Mouse (Mus musculus): ENCODE results near the gene Gdf7. TPM values are rescaled to one million over a fixed set of nuclear protein-coding genes. Genes with fewer than 3 reads are reported as not detected.
A peak's percentile ranks its signal among the peaks of the same experiment; 100 is the strongest.

Gdf7 gene
- polyA plus RNA-seq, 1 experiment from 2014 or later, result not detected

DNA sequence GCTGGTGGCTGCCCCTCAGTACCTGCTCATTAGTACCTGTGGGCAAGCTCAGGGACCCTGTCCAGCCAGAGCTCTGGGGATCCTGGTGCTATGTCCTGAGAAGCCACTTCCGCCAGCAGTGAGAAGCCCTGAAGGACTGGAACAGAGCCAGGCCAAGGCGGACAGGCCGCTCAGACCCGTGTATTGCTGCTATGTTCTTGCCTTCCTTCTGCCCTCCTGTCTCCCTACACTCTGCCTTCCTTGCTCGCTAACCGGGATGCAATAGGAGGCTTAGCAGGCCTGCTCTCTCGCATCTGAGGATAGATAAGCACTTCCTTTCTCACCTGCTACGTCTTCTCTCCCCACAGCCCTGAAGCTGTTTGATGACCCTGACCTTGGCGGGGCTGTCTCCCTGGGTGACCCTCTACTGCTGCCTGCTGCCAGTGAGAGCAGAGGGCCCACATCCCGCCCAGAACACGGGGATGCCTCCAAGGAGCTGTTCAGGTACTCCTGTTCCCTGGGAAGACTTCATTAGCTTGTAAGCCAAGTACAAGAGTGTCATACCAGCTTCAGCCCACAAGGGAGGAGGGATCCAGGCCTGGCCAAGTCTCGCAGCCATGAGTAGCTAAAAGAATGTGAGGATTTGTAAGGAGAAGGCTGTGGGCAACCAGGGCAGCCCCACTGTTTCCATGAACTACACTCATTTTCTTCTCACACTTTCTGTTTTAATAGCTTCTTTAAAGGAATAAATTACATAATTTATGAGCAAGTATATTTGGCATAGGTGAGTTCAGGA, 35.7 kb upstream of the Gdf7 start:
- ATAC-seq, result peak; percentile 37
- Histone ChIP-seq H3K4me3 (ENCODE audit: low read depth, low read length) (no peak overlapping the region), H3K9me3 (ENCODE audit: low read length) (no peaks in the 10 kb centered on the region), H3K4me2 (replicated peaks; ENCODE audit: low read depth, low read length) (no peak overlapping the region), H3K27ac (ENCODE audit: low read length) (peak overlapping the region; percentile 38), H3K36me3 (ENCODE audit: insufficient read depth, low read length) (peaks cover 9% of the 10 kb centered on the region; the same call in 1 of the 2 replicates), H3K4me1 (ENCODE audit: insufficient read depth, low read depth, low read length) (peaks cover 9% of the 10 kb centered on the region; the same call in 1 of the 2 replicates), H3K27me3 (replicated peaks; ENCODE audit: insufficient read depth, low read length) (no peaks in the 10 kb centered on the region), H3K9ac (replicated peaks; ENCODE audit: low read depth) (0 out of 2 replicates have a peak overlapping the region, but pooled peaks have one; percentile 12)
- peak; percentile 54 for DNase-seq (ENCODE audit: low spot score)
- peak; percentile 53 for TF ChIP-seq CTCF (IDR thresholded peaks at IDR 0.05)
- TF ChIP-seq EP300 (IDR thresholded peaks at IDR 0.05), result no peak
- 41% methylated on average over 12 of the region's 12 CpGs for WGBS

DNA sequence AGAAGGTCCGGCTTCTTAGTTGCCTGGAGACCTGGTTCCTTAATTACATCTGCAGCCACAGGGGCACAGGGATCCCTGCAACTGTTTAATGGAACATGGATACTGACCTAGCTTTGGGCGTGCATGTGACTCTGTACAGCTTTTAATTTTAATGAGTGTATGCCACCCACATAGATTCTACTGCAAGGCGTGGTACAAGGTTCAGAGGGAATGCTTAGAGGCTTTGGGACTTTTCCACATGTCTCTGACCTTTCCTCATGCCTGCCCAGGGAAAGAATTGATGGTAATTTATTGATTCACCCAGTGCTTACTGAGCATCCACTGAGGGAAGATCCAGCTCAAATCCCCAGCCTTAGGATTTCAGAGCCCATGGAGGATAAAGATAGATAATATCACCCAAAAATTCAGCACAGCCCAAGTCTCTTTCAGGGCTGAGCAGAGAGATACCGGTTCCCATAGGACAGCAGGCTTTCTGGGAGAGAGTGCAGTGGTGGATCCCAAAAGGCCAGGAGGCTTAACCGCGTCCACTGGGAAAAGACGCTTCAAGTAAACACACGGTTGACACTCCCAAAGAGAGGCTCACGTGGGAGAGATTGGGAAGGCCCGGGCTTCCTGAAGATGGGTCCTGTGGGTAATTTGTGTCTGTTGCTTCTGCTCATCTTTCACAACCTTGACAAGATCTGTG, 35.0 kb upstream of the Gdf7 start:
- ATAC-seq (no peak), DNase-seq (ENCODE audit: low spot score) (no peak)
- Histone ChIP-seq H3K27ac (ENCODE audit: low read length) (no peak overlapping the region), H3K36me3 (ENCODE audit: insufficient read depth, low read length) (peaks cover 3% of the 10 kb centered on the region; the same call in 1 of the 2 replicates), H3K4me1 (ENCODE audit: insufficient read depth, low read depth, low read length) (peaks cover 9% of the 10 kb centered on the region; the same call in 1 of the 2 replicates), H3K27me3 (replicated peaks; ENCODE audit: insufficient read depth, low read length) (no peaks in the 10 kb centered on the region), H3K4me3 (ENCODE audit: low read depth, low read length) (no peak overlapping the region), H3K9me3 (ENCODE audit: low read length) (no peaks in the 10 kb centered on the region), H3K4me2 (replicated peaks; ENCODE audit: low read depth, low read length) (no peak overlapping the region), H3K9ac (replicated peaks; ENCODE audit: low read depth) (no peak overlapping the region)
- 79% methylated on average over 10 of the region's 10 CpGs for WGBS
- TF ChIP-seq CTCF (IDR thresholded peaks at IDR 0.05), result no peak
- no peak for TF ChIP-seq EP300 (IDR thresholded peaks at IDR 0.05)

DNA sequence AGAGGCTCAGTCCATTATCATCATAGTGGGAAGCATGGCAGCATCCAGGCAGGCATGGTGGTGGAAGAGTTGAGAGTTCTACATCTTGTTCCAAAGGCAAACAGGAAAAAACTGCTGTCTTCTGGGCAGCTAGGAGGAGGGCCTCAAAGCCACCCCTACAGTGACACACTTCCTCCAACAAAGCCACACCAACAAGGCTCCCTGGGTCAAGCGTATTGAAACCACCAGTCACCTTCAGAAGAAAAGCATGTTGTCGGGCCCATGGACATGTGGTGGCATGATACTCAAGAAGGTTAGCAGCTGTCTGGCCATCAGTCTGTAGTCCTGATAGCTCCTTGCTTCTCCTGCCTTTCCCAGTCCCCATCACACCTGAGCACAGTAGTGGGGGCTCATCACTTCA, 33.7 kb upstream of the Gdf7 start:
- Histone ChIP-seq H3K4me2 (replicated peaks; ENCODE audit: low read depth, low read length) (no peak overlapping the region), H3K27me3 (replicated peaks; ENCODE audit: insufficient read depth, low read length) (no peaks in the 10 kb centered on the region), H3K4me3 (ENCODE audit: low read depth, low read length) (no peak overlapping the region), H3K9me3 (ENCODE audit: low read length) (no peaks in the 10 kb centered on the region), H3K9ac (replicated peaks; ENCODE audit: low read depth) (no peak overlapping the region), H3K36me3 (ENCODE audit: insufficient read depth, low read length) (0 out of 2 replicates have a peak, but pooled peaks cover 2% of the 10 kb centered on the region), H3K4me1 (ENCODE audit: insufficient read depth, low read depth, low read length) (peaks cover 9% of the 10 kb centered on the region; the same call in 1 of the 2 replicates), H3K27ac (ENCODE audit: low read length) (no peak overlapping the region)
- no peak for DNase-seq (ENCODE audit: low spot score)
- WGBS, result 81% methylated on average over 2 of the region's 2 CpGs
- TF ChIP-seq CTCF (IDR thresholded peaks at IDR 0.05), result no peak
- TF ChIP-seq EP300 (IDR thresholded peaks at IDR 0.05), result no peak
- ATAC-seq, result no peak

DNA sequence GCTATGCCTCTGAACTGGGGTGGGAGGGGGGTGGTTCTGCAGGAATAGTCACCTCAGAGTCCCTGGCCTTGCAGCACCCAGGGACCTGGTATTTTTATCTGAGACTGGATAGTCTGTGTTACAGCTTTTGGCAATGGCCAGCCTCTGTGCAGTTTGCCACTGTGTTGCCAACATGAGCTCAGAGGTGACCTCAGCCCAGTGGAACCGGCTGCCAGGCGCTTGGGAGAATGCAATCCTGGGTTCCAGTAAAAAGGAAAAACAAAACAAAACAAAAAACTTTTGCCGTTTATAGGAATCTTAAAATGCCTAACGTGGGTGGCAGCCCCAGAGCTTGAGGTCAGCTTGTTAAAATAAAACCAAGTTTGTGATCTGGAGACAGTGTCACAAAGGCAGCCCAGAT, 32.5 kb upstream of the Gdf7 start:
- H3K9ac ChIP-seq (replicated peaks; ENCODE audit: low read depth), result no peak overlapping the region

DNA sequence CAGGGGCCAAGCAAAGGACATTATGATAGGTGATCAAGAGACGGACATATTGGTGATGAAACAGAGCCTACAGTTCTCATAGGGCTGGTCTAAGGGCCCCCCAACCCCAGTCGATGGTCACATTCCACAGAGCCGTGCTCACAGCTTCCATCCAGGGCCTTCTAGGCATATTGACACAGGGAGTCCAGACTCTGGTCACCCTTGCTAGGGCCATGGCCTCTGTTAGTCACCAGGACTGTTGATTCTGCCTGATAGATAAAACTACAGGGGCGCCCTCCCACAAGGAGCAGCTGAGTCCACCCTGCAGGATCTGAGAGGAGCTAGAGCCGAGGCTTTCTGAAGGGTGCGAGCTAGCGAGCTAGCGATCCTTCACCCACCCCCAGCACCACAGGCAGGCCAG, 31.9 kb upstream of the Gdf7 start:
- no peaks in the 10 kb centered on the region for H3K27me3 ChIP-seq (replicated peaks; ENCODE audit: insufficient read depth, low read length)
- H3K4me1 ChIP-seq (ENCODE audit: insufficient read depth, low read depth, low read length), result peaks cover 9% of the 10 kb centered on the region; the same call in 1 of the 2 replicates
- no peak overlapping the region for H3K9ac ChIP-seq (replicated peaks; ENCODE audit: low read depth)
- TF ChIP-seq CTCF (IDR thresholded peaks at IDR 0.05), result no peak
- TF ChIP-seq EP300 (IDR thresholded peaks at IDR 0.05), result no peak
- no peaks in the 10 kb centered on the region for H3K9me3 ChIP-seq (ENCODE audit: low read length)
- 73% methylated on average over 8 of the region's 8 CpGs for WGBS
- no peak overlapping the region for H3K4me2 ChIP-seq (replicated peaks; ENCODE audit: low read depth, low read length)
- H3K27ac ChIP-seq (ENCODE audit: low read length), result no peak overlapping the region
- no peak overlapping the region for H3K4me3 ChIP-seq (ENCODE audit: low read depth, low read length)
- 0 out of 2 replicates have a peak, but pooled peaks cover 8% of the 10 kb centered on the region for H3K36me3 ChIP-seq (ENCODE audit: insufficient read depth, low read length)
- no peak for ATAC-seq
- no peak for DNase-seq (ENCODE audit: low spot score)

More for the DNA sequence above, 32.5 kb upstream of the Gdf7 start:
- no peaks in the 10 kb centered on the region for H3K9me3 ChIP-seq (ENCODE audit: low read length)
- 66% methylated on average over 4 of the region's 4 CpGs for WGBS
- TF ChIP-seq EP300 (IDR thresholded peaks at IDR 0.05) (no peak), CTCF (IDR thresholded peaks at IDR 0.05) (no peak)
- no peak for ATAC-seq
- H3K27ac ChIP-seq (ENCODE audit: low read length), result no peak overlapping the region
- 0 out of 2 replicates have a peak, but pooled peaks cover 3% of the 10 kb centered on the region for H3K36me3 ChIP-seq (ENCODE audit: insufficient read depth, low read length)
- DNase-seq (ENCODE audit: low spot score), result no peak
- H3K27me3 ChIP-seq (replicated peaks; ENCODE audit: insufficient read depth, low read length), result no peaks in the 10 kb centered on the region
- no peak overlapping the region for H3K4me2 ChIP-seq (replicated peaks; ENCODE audit: low read depth, low read length)
- peaks cover 9% of the 10 kb centered on the region; the same call in 1 of the 2 replicates for H3K4me1 ChIP-seq (ENCODE audit: insufficient read depth, low read depth, low read length)
- H3K4me3 ChIP-seq (ENCODE audit: low read depth, low read length), result no peak overlapping the region

DNA sequence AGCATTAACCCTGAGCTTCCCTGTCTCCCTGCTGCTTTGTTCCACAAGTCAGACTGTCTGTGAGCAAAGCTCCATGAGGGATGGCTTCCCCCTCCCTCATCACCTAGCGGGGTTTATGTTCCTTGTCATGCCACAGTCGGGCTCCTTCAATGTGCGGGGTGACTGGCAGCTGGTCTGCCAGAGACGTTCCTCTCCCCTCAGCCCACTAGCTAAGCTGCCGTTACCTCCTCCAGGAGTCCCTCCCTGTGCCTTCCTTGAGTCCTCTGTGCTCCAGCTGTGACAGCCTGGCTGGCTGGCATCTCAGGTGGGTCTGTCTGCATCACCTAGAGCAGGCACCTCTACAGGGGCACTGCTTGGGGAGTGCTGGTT, 30.4 kb upstream of the Gdf7 start:
- Histone ChIP-seq H3K27me3 (replicated peaks; ENCODE audit: insufficient read depth, low read length) (no peaks in the 10 kb centered on the region), H3K9me3 (ENCODE audit: low read length) (no peaks in the 10 kb centered on the region), H3K27ac (ENCODE audit: low read length) (0 out of 2 replicates have a peak overlapping the region, but pooled peaks have one; percentile 40), H3K4me3 (ENCODE audit: low read depth, low read length) (no peak overlapping the region), H3K4me1 (ENCODE audit: insufficient read depth, low read depth, low read length) (peaks cover 6% of the 10 kb centered on the region), H3K9ac (replicated peaks; ENCODE audit: low read depth) (no peak overlapping the region), H3K4me2 (replicated peaks; ENCODE audit: low read depth, low read length) (no peak overlapping the region), H3K36me3 (ENCODE audit: insufficient read depth, low read length) (0 out of 2 replicates have a peak, but pooled peaks cover 5% of the 10 kb centered on the region)
- ATAC-seq (no peak), DNase-seq (ENCODE audit: low spot score) (no peak)
- WGBS, result 50% methylated on average over 5 of the region's 5 CpGs
- TF ChIP-seq CTCF (IDR thresholded peaks at IDR 0.05), result no peak
- TF ChIP-seq EP300 (IDR thresholded peaks at IDR 0.05), result no peak

All from lung, postnatal 0 days (tissue).